Mouse (Mus musculus): Measurements from ENCODE around the gene Hnrnpll.

GRCm38 (mm10) chr17:80048230-80048629 lies 13.9 kb downstream of the Hnrnpll start:
- no peak for TF ChIP-seq POLR2A (IDR thresholded peaks at IDR 0.05; ENCODE audit: insufficient read depth, low read length)
- TF ChIP-seq CTCF (IDR thresholded peaks at IDR 0.05; ENCODE audit: low read depth, low read length), result no peak
- no peak for TF ChIP-seq EP300 (IDR thresholded peaks at IDR 0.05; ENCODE audit: insufficient read depth, low read depth, low read length)

Data from ES-Bruce4 (cell line).